Mouse (Mus musculus) megakaryocyte, embryonic 14.5 days (primary cell): Measurements from ENCODE around the gene Zfp217. TPM values are rescaled to one million over a fixed set of nuclear protein-coding genes. Genes with fewer than 3 reads are reported as not detected.

ENCODE experiments used
- H3K27me3 ChIP-seq: replicated peaks from 2 replicates; pipeline ENCODE3; 2012; ENCODE audit warnings: inconsistent platforms
- H3K36me3 ChIP-seq: replicated peaks from 2 replicates; pipeline ENCODE3; 2012; ENCODE audit warnings: low read length, inconsistent platforms, mixed read lengths
- H3K4me1 ChIP-seq: 2 replicates; pipeline ENCODE4 v1.6.1; 2012; ENCODE audit warnings: inconsistent platforms
- H3K4me3 ChIP-seq: replicated peaks from 2 replicates; pipeline ENCODE3; 2012; ENCODE audit warnings: moderate library complexity, mild to moderate bottlenecking, inconsistent platforms
- H3K9me3 ChIP-seq: 2 replicates; pipeline ENCODE4 v1.6.1; 2012; ENCODE audit warnings: inconsistent platforms
- FLI1 ChIP-seq: IDR thresholded peaks from 2 replicates; pipeline ENCODE4 v1.6.1; 2012; ENCODE audit warnings: low read length, inconsistent platforms, mixed read lengths
- GATA1 ChIP-seq: IDR thresholded peaks from 3 replicates; pipeline ENCODE4 v1.6.1; 2012; ENCODE audit warnings: mixed read lengths, low read length, inconsistent platforms, borderline replicate concordance
- polyA plus RNA-seq: library from polyadenylated mRNA; stranded (reverse); fragments of >175 nt; gene quantifications from 2 replicates; pipeline ENCODE4 v1.2.3, GENCODE M21; 2012; ENCODE audit warnings: low replicate concordance; ENCODE audit not compliant: insufficient read depth

Gene Zfp217
- polyA plus RNA-seq, result 1.8 and 3.0 TPM in 2 replicates

GRCm38 (mm10) chr2:170147661-170148153 is at the start of gene Zfp217:
Gene Zfp217 (minus strand): TSS chr2:170148103.
- peaks cover 57% of the 10 kb centered on the region for H3K4me1 ChIP-seq
- peak within 1 kb of the TSS; percentile 88 for H3K4me3 ChIP-seq
- H3K36me3 ChIP-seq, result peaks cover under 1% of the 10 kb centered on the region
- H3K27me3 ChIP-seq, result no peaks in the 10 kb centered on the region
- no peaks in the 10 kb centered on the region for H3K9me3 ChIP-seq
- TF ChIP-seq GATA1 (no peak), FLI1 (no peak)

- H3K9me3 ChIP-seq, result no peaks in the 10 kb centered on the region
- H3K36me3 ChIP-seq, result no peaks in the 10 kb centered on the region
- H3K27me3 ChIP-seq, result no peaks in the 10 kb centered on the region
- H3K4me1 ChIP-seq, result peaks cover 38% of the 10 kb centered on the region
- no peak overlapping the region for H3K4me3 ChIP-seq
- no peak for TF ChIP-seq GATA1
- no peak for TF ChIP-seq FLI1
Measured at GRCm38 (mm10) chr2:170195542-170196089, 47.7 kb upstream of the Zfp217 start.

- Histone ChIP-seq H3K27me3 (no peaks in the 10 kb centered on the region), H3K9me3 (no peaks in the 10 kb centered on the region), H3K4me3 (no peak overlapping the region), H3K36me3 (no peaks in the 10 kb centered on the region), H3K4me1 (peaks cover 38% of the 10 kb centered on the region)
- TF ChIP-seq GATA1 (no peak), FLI1 (no peak)
Measured at GRCm38 (mm10) chr2:170194845-170195244, 46.9 kb upstream of the Zfp217 start.

GRCm38 (mm10) chr2:170193850-170194249 is 45.9 kb upstream of the Zfp217 start:
- Histone ChIP-seq H3K4me3 (peak overlapping the region; percentile 88), H3K4me1 (peaks cover 38% of the 10 kb centered on the region), H3K9me3 (no peaks in the 10 kb centered on the region), H3K36me3 (no peaks in the 10 kb centered on the region), H3K27me3 (no peaks in the 10 kb centered on the region)
- TF ChIP-seq FLI1, result no peak
- TF ChIP-seq GATA1, result no peak

- TF ChIP-seq GATA1 (no peak; the same call in 2 of the 3 replicates), FLI1 (no peak)
- peaks cover 38% of the 10 kb centered on the region for H3K4me1 ChIP-seq
- H3K36me3 ChIP-seq, result no peaks in the 10 kb centered on the region
- peak overlapping the region; percentile 88 for H3K4me3 ChIP-seq
- no peaks in the 10 kb centered on the region for H3K27me3 ChIP-seq
- H3K9me3 ChIP-seq, result no peaks in the 10 kb centered on the region
Measured at GRCm38 (mm10) chr2:170193211-170193610, 45.3 kb upstream of the Zfp217 start.

- Histone ChIP-seq H3K36me3 (no peaks in the 10 kb centered on the region), H3K27me3 (no peaks in the 10 kb centered on the region), H3K4me3 (peak overlapping the region; percentile 88), H3K4me1 (peaks cover 35% of the 10 kb centered on the region), H3K9me3 (no peaks in the 10 kb centered on the region)
- TF ChIP-seq GATA1 (no peak), FLI1 (no peak)
Measured at GRCm38 (mm10) chr2:170192731-170193149, 44.8 kb upstream of the Zfp217 start.

GRCm38 (mm10) chr2:170188721-170189120 is 40.8 kb upstream of the Zfp217 start:
- Histone ChIP-seq H3K27me3 (no peaks in the 10 kb centered on the region), H3K4me1 (peaks cover 30% of the 10 kb centered on the region), H3K36me3 (no peaks in the 10 kb centered on the region), H3K4me3 (no peak overlapping the region), H3K9me3 (no peaks in the 10 kb centered on the region)
- TF ChIP-seq FLI1 (no peak), GATA1 (no peak)

GRCm38 (mm10) chr2:170185137-170185837 is 37.4 kb upstream of the Zfp217 start:
- peaks cover 18% of the 10 kb centered on the region for H3K4me1 ChIP-seq
- no peaks in the 10 kb centered on the region for H3K27me3 ChIP-seq
- no peak for TF ChIP-seq FLI1
- no peak for TF ChIP-seq GATA1
- H3K36me3 ChIP-seq, result peaks cover 2% of the 10 kb centered on the region
- H3K9me3 ChIP-seq, result no peaks in the 10 kb centered on the region
- peak overlapping the region; percentile 93 for H3K4me3 ChIP-seq

- Histone ChIP-seq H3K27me3 (no peaks in the 10 kb centered on the region), H3K9me3 (no peaks in the 10 kb centered on the region), H3K36me3 (peaks cover 2% of the 10 kb centered on the region), H3K4me3 (peak overlapping the region; percentile 93), H3K4me1 (peaks cover 25% of the 10 kb centered on the region)
- TF ChIP-seq GATA1 (no peak), FLI1 (no peak)
Measured at GRCm38 (mm10) chr2:170184175-170184983, 36.5 kb upstream of the Zfp217 start.
